Mouse (Mus musculus) limb, embryonic 14.5 days (tissue): ENCODE results near the gene Hoxc5. TPM values are rescaled to one million over a fixed set of nuclear protein-coding genes. Genes with fewer than 3 reads are reported as not detected.

Experiments
- ATAC-seq: fragments of 200-750 bp; cut with Nextera tagmentation; 2 replicates; pipeline ENCODE4 v1.8.0; 2017; ENCODE audit warnings: low read depth, moderate number of reproducible peaks, moderate TSS enrichment; ENCODE audit not compliant: low FRiP score
- DNase-seq: peaks from one replicate; pipeline ENCODE4 v3.0.0-alpha.2; 2015; ENCODE audit warnings: low spot score
- H3K27ac ChIP-seq: fragments of 300-500 bp; sonication (generic); replicated peaks from 2 replicates; pipeline ENCODE4 v1.5.1; 2014; ENCODE audit warnings: low read depth, mild to moderate bottlenecking, low read length, moderate library complexity, mixed read lengths
- H3K27me3 ChIP-seq: fragments of 300-500 bp; sonication (generic); 2 replicates; pipeline ENCODE4 v1.6.1; 2014; ENCODE audit warnings: low read length, mixed read lengths; ENCODE audit not compliant: control insufficient read depth, insufficient read depth
- H3K36me3 ChIP-seq: fragments of 300-500 bp; sonication (generic); 2 replicates; pipeline ENCODE4 v1.6.1; 2014; ENCODE audit warnings: mild to moderate bottlenecking, low read length, moderate library complexity, mixed read lengths; ENCODE audit not compliant: control insufficient read depth, insufficient read depth
- H3K4me1 ChIP-seq: fragments of 300-500 bp; sonication (generic); 2 replicates; pipeline ENCODE4 v1.6.1; 2014; ENCODE audit warnings: antibody characterized with exemption, low read length, mixed read lengths; ENCODE audit not compliant: control insufficient read depth, insufficient read depth
- H3K4me2 ChIP-seq: fragments of 300-500 bp; sonication (generic); replicated peaks from 2 replicates; pipeline ENCODE4 v1.6.1; 2014; ENCODE audit warnings: low read depth, mild to moderate bottlenecking, low read length, moderate library complexity; ENCODE audit not compliant: severe bottlenecking
- H3K4me3 ChIP-seq: fragments of 300-500 bp; sonication (generic); replicated peaks from 2 replicates; pipeline ENCODE4 v1.5.1; 2014; ENCODE audit warnings: low read length
- H3K9ac ChIP-seq: fragments of 300-500 bp; sonication (generic); 2 replicates; pipeline ENCODE4 v1.6.1; 2014; ENCODE audit warnings: mild to moderate bottlenecking, low read depth, low read length, moderate library complexity; ENCODE audit not compliant: severe bottlenecking
- H3K9me3 ChIP-seq: fragments of 300-500 bp; sonication (generic); 2 replicates; pipeline ENCODE4 v1.6.1; 2016; ENCODE audit warnings: low read length; ENCODE audit not compliant: control insufficient read depth
- POLR2A ChIP-seq: fragments of 200-500 bp; IDR thresholded peaks from 2 replicates; pipeline ENCODE4 v1.8.0; 2012; ENCODE audit warnings: inconsistent platforms, mild to moderate bottlenecking, moderate library complexity, borderline replicate concordance; ENCODE audit not compliant: insufficient read depth, insufficient read length; ENCODE audit errors: extremely low read depth
- WGBS: fragments of 180-500 bp; shearing (Covaris S2); extraction: QIAGEN DNeasy Blood & Tissue Kit; methylation state at CpG from one replicate; pipeline ENCODE4 v1.1.7; 2014; 5-methylcytosine and 5-hydroxymethylcytosine counted together
- polyA plus RNA-seq, 2 experiments: library from polyadenylated mRNA; depleted of rRNA in 1 of 2; stranded (reverse) in 1 of 2; unstranded in 1 of 2; fragments of >200 nt; fragmentation: Nextera tagmentation in 1 of 2; extraction: Ambion mirVana in 1 of 2; gene quantifications; 2 replicates each; pipeline versions ENCODE4 v1.2.1 to v1.2.3; 2012 to 2014

Hoxc5 gene
- polyA plus RNA-seq, 2 experiments = 3.5 to 9.0 TPM

GRCm38 (mm10) chr15:102999955-103000354, 32.7 kb downstream of the Hoxc5 start:
- H3K9ac ChIP-seq = no peak overlapping the region
- ATAC-seq = 0 out of 2 replicates have a peak, but pooled peaks have one; percentile 5
- no peak for DNase-seq

DNA sequence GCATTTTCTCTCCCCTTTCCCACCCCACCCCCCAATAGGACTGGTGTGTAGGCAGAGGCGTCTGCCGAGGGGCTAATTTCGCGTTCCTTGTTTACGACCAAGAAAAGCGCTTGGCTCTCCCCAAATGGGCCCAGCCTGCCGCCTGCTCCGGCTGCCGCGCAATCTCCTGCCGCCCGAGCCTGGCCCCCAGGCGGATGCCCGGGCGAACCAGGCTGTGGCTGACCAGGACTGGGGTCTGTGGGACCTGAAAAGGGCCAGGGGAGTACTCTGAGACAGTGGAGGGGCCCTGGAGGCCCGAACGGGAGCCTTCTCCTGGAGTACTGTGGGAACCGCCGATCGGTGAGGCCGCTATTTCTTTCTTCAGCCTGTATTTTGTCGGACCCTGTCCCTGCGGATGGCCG, 33.3 kb downstream of the Hoxc5 start:
- peaks cover 24% of the 10 kb centered on the region for H3K4me1 ChIP-seq
- H3K36me3 ChIP-seq = no peaks in the 10 kb centered on the region
- H3K27me3 ChIP-seq = peaks cover 95% of the 10 kb centered on the region
- WGBS = 3% methylated on average over 23 of the region's 24 CpGs
- H3K9me3 ChIP-seq = no peaks in the 10 kb centered on the region
- no peak for DNase-seq
- no peak for ATAC-seq
- H3K9ac ChIP-seq = peak overlapping the region; percentile 49
- TF ChIP-seq POLR2A = no peak
- no peak overlapping the region for H3K27ac ChIP-seq
- H3K4me2 ChIP-seq = peak overlapping the region; percentile 69
- H3K4me3 ChIP-seq = peak overlapping the region; percentile 45

More at GRCm38 (mm10) chr15:102999955-103000354, 32.7 kb downstream of the Hoxc5 start:
- H3K36me3 ChIP-seq = no peaks in the 10 kb centered on the region
- H3K4me1 ChIP-seq = peaks cover 24% of the 10 kb centered on the region
- H3K27ac ChIP-seq = peak overlapping the region; percentile 56; the same call in 1 of the 2 replicates
- peak overlapping the region; percentile 45 for H3K4me3 ChIP-seq
- H3K4me2 ChIP-seq = peak overlapping the region; percentile 69
- no peak for TF ChIP-seq POLR2A
- H3K27me3 ChIP-seq = peaks cover 95% of the 10 kb centered on the region
- H3K9me3 ChIP-seq = no peaks in the 10 kb centered on the region
- WGBS = 1% methylated on average over 10 of the region's 11 CpGs

DNA sequence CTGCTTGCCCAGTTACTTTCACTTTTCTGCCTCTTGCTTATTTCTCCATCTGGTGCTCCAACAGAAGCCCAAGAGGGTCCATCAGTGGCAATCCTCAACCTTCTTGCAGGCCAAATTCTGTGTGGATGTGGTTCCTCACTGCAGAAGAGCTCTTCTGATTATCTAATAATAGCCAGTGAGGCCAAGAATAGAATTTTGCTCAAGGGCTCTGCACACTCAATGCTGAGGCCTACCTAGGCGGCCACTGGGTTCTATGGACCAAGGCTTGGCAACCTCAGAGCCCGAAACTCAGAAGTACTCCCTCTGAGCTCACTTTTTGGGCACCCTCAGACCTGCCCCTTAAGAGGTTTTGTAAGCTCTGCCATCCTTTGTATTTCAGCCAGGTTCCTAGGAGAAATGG, 34.1 kb downstream of the Hoxc5 start:
- ATAC-seq = no peak
- no peak overlapping the region for H3K9ac ChIP-seq
- no peaks in the 10 kb centered on the region for H3K36me3 ChIP-seq
- H3K4me3 ChIP-seq = no peak overlapping the region
- peak overlapping the region; percentile 69; the same call in 1 of the 2 replicates for H3K4me2 ChIP-seq
- TF ChIP-seq POLR2A = no peak
- no peaks in the 10 kb centered on the region for H3K9me3 ChIP-seq
- H3K27ac ChIP-seq = no peak overlapping the region
- no peak for DNase-seq
- H3K27me3 ChIP-seq = peaks cover 95% of the 10 kb centered on the region
- 50% methylated on average over 2 of the region's 2 CpGs for WGBS
- H3K4me1 ChIP-seq = peaks cover 24% of the 10 kb centered on the region

DNA sequence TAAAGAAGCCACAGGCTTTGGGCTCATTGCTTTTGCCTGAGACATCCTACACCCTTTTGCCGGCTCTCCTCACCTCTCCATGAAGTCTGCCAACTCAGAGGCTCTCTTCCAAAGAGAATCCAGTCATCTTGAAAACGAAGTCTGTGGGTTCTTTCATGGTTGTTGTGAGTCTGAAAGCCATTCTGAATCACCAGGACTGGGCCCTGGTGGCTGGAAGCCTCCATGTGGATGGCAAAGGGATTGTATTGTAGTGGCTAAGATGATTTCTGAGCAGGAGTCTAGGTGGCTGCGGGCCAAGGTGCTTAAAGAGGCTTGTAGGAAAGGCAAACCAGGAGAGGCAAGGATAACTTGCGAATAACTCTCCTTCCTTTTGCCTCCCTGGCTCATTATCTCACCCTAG, 34.9 kb downstream of the Hoxc5 start:
- Histone ChIP-seq H3K27me3 (peaks cover 97% of the 10 kb centered on the region), H3K36me3 (no peaks in the 10 kb centered on the region), H3K9me3 (no peaks in the 10 kb centered on the region), H3K4me2 (no peak overlapping the region), H3K9ac (no peak overlapping the region), H3K27ac (no peak overlapping the region), H3K4me3 (no peak overlapping the region), H3K4me1 (peaks cover 24% of the 10 kb centered on the region)
- DNase-seq (no peak), ATAC-seq (no peak)
- no peak for TF ChIP-seq POLR2A
- WGBS = 29% methylated on average over 4 of the region's 4 CpGs

- Histone ChIP-seq H3K27ac (no peak overlapping the region), H3K9me3 (no peaks in the 10 kb centered on the region), H3K4me3 (no peak overlapping the region), H3K4me2 (no peak overlapping the region; the same call in 1 of the 2 replicates), H3K27me3 (peaks cover 97% of the 10 kb centered on the region), H3K9ac (no peak overlapping the region), H3K36me3 (no peaks in the 10 kb centered on the region), H3K4me1 (peaks cover 21% of the 10 kb centered on the region)
- no peak for ATAC-seq
- DNase-seq = no peak
- 15% methylated on average over 13 of the region's 13 CpGs for WGBS
- no peak for TF ChIP-seq POLR2A
Measured at GRCm38 (mm10) chr15:103002821-103003448, 35.7 kb downstream of the Hoxc5 start.

DNA sequence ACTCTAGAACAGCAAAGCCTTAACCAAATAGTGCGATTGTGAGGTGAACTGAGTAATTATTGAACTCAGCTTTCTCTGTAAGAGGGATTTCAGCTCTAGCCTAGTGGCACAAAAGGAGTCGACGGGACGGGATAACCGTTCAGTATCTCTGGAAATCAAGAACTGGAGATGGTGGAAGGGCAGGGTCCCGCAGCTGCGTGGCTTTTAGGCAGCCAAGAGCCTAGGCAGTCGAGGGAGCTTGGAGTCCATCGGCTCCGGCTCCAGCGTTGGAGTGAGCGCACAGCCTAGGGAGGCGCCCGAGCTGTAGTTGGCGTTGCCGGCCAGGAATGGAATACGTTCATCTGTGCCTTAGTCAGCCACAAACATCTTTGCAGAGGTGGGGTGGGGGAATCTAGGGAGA, 38.1 kb downstream of the Hoxc5 start:
- peak; percentile 45; the same call in 1 of the 2 replicates for ATAC-seq
- H3K4me2 ChIP-seq = peak overlapping the region; percentile 2; the same call in 1 of the 2 replicates
- H3K9me3 ChIP-seq = no peaks in the 10 kb centered on the region
- H3K9ac ChIP-seq = no peak overlapping the region
- WGBS = 2% methylated on average over 17 of the region's 17 CpGs
- no peak for TF ChIP-seq POLR2A
- no peak for DNase-seq
- peaks cover 6% of the 10 kb centered on the region; the same call in 1 of the 2 replicates for H3K4me1 ChIP-seq
- H3K27ac ChIP-seq = no peak overlapping the region
- H3K4me3 ChIP-seq = no peak overlapping the region
- H3K27me3 ChIP-seq = peaks cover 97% of the 10 kb centered on the region
- no peaks in the 10 kb centered on the region for H3K36me3 ChIP-seq
